Mouse (Mus musculus) cerebellum, postnatal 25 days (tissue): ENCODE measurements around the gene Stil.

Experiments used
- DNase-seq, 2 experiments: peaks; one replicate each; pipeline ENCODE4 v3.0.0; 2021; ENCODE audit warnings: mixed read lengths in 2 of 2

Stil gene

GRCm38 (mm10) chr4:115051245-115051644, 51.3 kb downstream of the Stil start:
- no peak for DNase-seq

- peak; percentile 12 to 22 for DNase-seq
Measured at GRCm38 (mm10) chr4:115052343-115053005, 52.5 kb downstream of the Stil start.

GRCm38 (mm10) chr4:115055044-115055443, 55.1 kb downstream of the Stil start:
- DNase-seq, result no peak

- DNase-seq, result no peak
Measured at GRCm38 (mm10) chr4:115055691-115056090, 55.7 kb downstream of the Stil start.

- peak in 1 of 2 experiments; percentile 22 for DNase-seq
Measured at GRCm38 (mm10) chr4:115056371-115056920, 56.5 kb downstream of the Stil start, which contains the start of gene Tal1. Gene Tal1, plus strand, starts transcription at chr4:115056426.

- DNase-seq, result peak; percentile 39 to 68
Measured at GRCm38 (mm10) chr4:115056921-115057673, 57.1 kb downstream of the Stil start.

GRCm38 (mm10) chr4:115057674-115058316, 57.8 kb downstream of the Stil start:
- peak; percentile 13 to 29 for DNase-seq

GRCm38 (mm10) chr4:115058317-115058761, 58.4 kb downstream of the Stil start:
- peak in 1 of 2 experiments; percentile 44 for DNase-seq

- DNase-seq, result peak in 1 of 2 experiments; percentile 10
Measured at GRCm38 (mm10) chr4:115058871-115059590, 59.1 kb downstream of the Stil start.

- no peak for DNase-seq
Measured at GRCm38 (mm10) chr4:115059871-115060270, 59.9 kb downstream of the Stil start.

GRCm38 (mm10) chr4:115060753-115061152, 60.8 kb downstream of the Stil start:
- no peak for DNase-seq

- no peak for DNase-seq
Measured at GRCm38 (mm10) chr4:115062540-115062874, 62.5 kb downstream of the Stil start.

GRCm38 (mm10) chr4:115062875-115063517, 63.0 kb downstream of the Stil start:
- DNase-seq, result peak; percentile 17 to 26

- DNase-seq, result no peak
Measured at GRCm38 (mm10) chr4:115063518-115064239, 63.7 kb downstream of the Stil start.

GRCm38 (mm10) chr4:115071668-115072067, 71.7 kb downstream of the Stil start:
- no peak for DNase-seq

- DNase-seq, result no peak
Measured at GRCm38 (mm10) chr4:115074789-115075188, 74.8 kb downstream of the Stil start.

GRCm38 (mm10) chr4:115075204-115075915, 75.4 kb downstream of the Stil start:
- DNase-seq, result no peak

GRCm38 (mm10) chr4:115078892-115079820, 79.2 kb downstream of the Stil start:
- DNase-seq, result peak in 1 of 2 experiments; percentile 34

- DNase-seq, result no peak
Measured at GRCm38 (mm10) chr4:115079821-115080349, 79.9 kb downstream of the Stil start.
